Mouse (Mus musculus) embryo, embryonic 11 days (tissue): ENCODE results near the gene Plekhh1.
"Not testable (repeated sequence)": the region's sequence is repeated elsewhere in the genome, so short reads cannot be mapped to it uniquely, and the experiment has no call there.

ENCODE experiments used
- DNase-seq: peaks from one replicate; pipeline ENCODE4 v3.0.0-alpha.2; 2015

Plekhh1 gene

GRCm38 (mm10) chr12:79028911-79029861, at the start of gene Plekhh1:
Gene Plekhh1, plus strand, starts transcription at chr12:79029163.
- DNase-seq = peak; percentile 90

- DNase-seq = no peak
These were observed 48.3 kb upstream of the Plekhh1 start for GRCm38 (mm10) chr12:78980683-78981091.

- DNase-seq = no peak
These were observed 47.8 kb upstream of the Plekhh1 start for GRCm38 (mm10) chr12:78981131-78981530.

GRCm38 (mm10) chr12:78981938-78982825, 46.8 kb upstream of the Plekhh1 start:
- no peak for DNase-seq

- no peak for DNase-seq
These were observed 45.5 kb upstream of the Plekhh1 start for GRCm38 (mm10) chr12:78983296-78984034.

GRCm38 (mm10) chr12:78984035-78984432, 44.9 kb upstream of the Plekhh1 start:
- no peak for DNase-seq

GRCm38 (mm10) chr12:78987581-78988081, 41.3 kb upstream of the Plekhh1 start:
- no peak for DNase-seq

- DNase-seq = no peak
These were observed 32.7 kb upstream of the Plekhh1 start for GRCm38 (mm10) chr12:78996271-78996670.

GRCm38 (mm10) chr12:78996711-78997110, 32.3 kb upstream of the Plekhh1 start:
- no peak for DNase-seq

- no peak for DNase-seq
These were observed 26.6 kb upstream of the Plekhh1 start for GRCm38 (mm10) chr12:79002406-79002805.

GRCm38 (mm10) chr12:79002978-79003377, 26.0 kb upstream of the Plekhh1 start:
- DNase-seq = no peak

- DNase-seq = no peak
These were observed 23.5 kb upstream of the Plekhh1 start for GRCm38 (mm10) chr12:79005456-79005855.

- no peak for DNase-seq
These were observed 22.9 kb upstream of the Plekhh1 start for GRCm38 (mm10) chr12:79006076-79006475.

GRCm38 (mm10) chr12:79006478-79007125, 22.4 kb upstream of the Plekhh1 start:
- DNase-seq = peak; percentile 61

- DNase-seq = peak; percentile 80
These were observed 21.7 kb upstream of the Plekhh1 start, which contains the start of gene Tmem229b for GRCm38 (mm10) chr12:79007126-79007753. Gene Tmem229b, minus strand, starts transcription at chr12:79007627.

GRCm38 (mm10) chr12:79010569-79010968, 18.4 kb upstream of the Plekhh1 start:
- DNase-seq = no peak

GRCm38 (mm10) chr12:79016109-79016508, 12.9 kb upstream of the Plekhh1 start:
- DNase-seq = peak; percentile 34

- DNase-seq = no peak
These were observed 11.0 kb upstream of the Plekhh1 start for GRCm38 (mm10) chr12:79017994-79018399.

GRCm38 (mm10) chr12:79021902-79022301, 7.1 kb upstream of the Plekhh1 start:
- DNase-seq = no peak

- peak; percentile 77 for DNase-seq
These were observed 6.1 kb upstream of the Plekhh1 start for GRCm38 (mm10) chr12:79022882-79023281.

GRCm38 (mm10) chr12:79027526-79027925, 1.4 kb upstream of the Plekhh1 start:
- not testable (repeated sequence) for DNase-seq
